Mouse (Mus musculus): ENCODE results near the gene Ogdh. TPM values are rescaled to one million over a fixed set of nuclear protein-coding genes. Genes with fewer than 3 reads are reported as not detected.

Ogdh gene
- polyA plus RNA-seq, 1 experiment from 2014 or later, result 101 TPM

GRCm38 (mm10) chr11:6332606-6333005 is 41.2 kb downstream of the Ogdh start:
- Histone ChIP-seq H3K27ac (replicated peaks) (no peak overlapping the region), H3K4me2 (replicated peaks) (no peak overlapping the region), H3K27me3 (no peaks in the 10 kb centered on the region), H3K4me1 (no peaks in the 10 kb centered on the region), H3K36me3 (peaks cover 10% of the 10 kb centered on the region; the same call in 1 of the 2 replicates), H3K9me3 (replicated peaks) (no peaks in the 10 kb centered on the region), H3K4me3 (replicated peaks) (no peak overlapping the region), H3K9ac (no peak overlapping the region)
- ATAC-seq (ENCODE audit: insufficient number of reproducible peaks, low FRiP score, low TSS enrichment, low read depth), result no peak
- 87% methylated on average over 3 of the region's 3 CpGs for WGBS

GRCm38 (mm10) chr11:6333403-6333802 is 42.0 kb downstream of the Ogdh start:
- no peak overlapping the region for H3K27ac ChIP-seq (replicated peaks)
- no peaks in the 10 kb centered on the region for H3K27me3 ChIP-seq
- H3K4me3 ChIP-seq (replicated peaks), result no peak overlapping the region
- no peak for ATAC-seq (ENCODE audit: insufficient number of reproducible peaks, low FRiP score, low TSS enrichment, low read depth)
- no peak overlapping the region for H3K9ac ChIP-seq
- H3K4me2 ChIP-seq (replicated peaks), result no peak overlapping the region
- 89% methylated on average over 7 of the region's 7 CpGs for WGBS
- peaks cover 16% of the 10 kb centered on the region; the same call in 1 of the 2 replicates for H3K36me3 ChIP-seq
- no peaks in the 10 kb centered on the region for H3K4me1 ChIP-seq
- no peaks in the 10 kb centered on the region for H3K9me3 ChIP-seq (replicated peaks)

GRCm38 (mm10) chr11:6335321-6335720 is 43.9 kb downstream of the Ogdh start:
- no peak overlapping the region for H3K27ac ChIP-seq (replicated peaks)
- ATAC-seq (ENCODE audit: insufficient number of reproducible peaks, low FRiP score, low TSS enrichment, low read depth), result no peak
- H3K9ac ChIP-seq, result no peak overlapping the region
- no peak overlapping the region for H3K4me3 ChIP-seq (replicated peaks)
- H3K4me2 ChIP-seq (replicated peaks), result no peak overlapping the region
- no peaks in the 10 kb centered on the region for H3K27me3 ChIP-seq
- H3K36me3 ChIP-seq, result peaks cover 36% of the 10 kb centered on the region
- H3K9me3 ChIP-seq (replicated peaks), result no peaks in the 10 kb centered on the region
- no peaks in the 10 kb centered on the region for H3K4me1 ChIP-seq
- WGBS, result 94% methylated on average over 7 of the region's 7 CpGs

GRCm38 (mm10) chr11:6336689-6337088 is 45.3 kb downstream of the Ogdh start:
- no peak overlapping the region for H3K9ac ChIP-seq
- no peaks in the 10 kb centered on the region for H3K9me3 ChIP-seq (replicated peaks)
- no peaks in the 10 kb centered on the region for H3K4me1 ChIP-seq
- no peak overlapping the region for H3K4me2 ChIP-seq (replicated peaks)
- H3K27me3 ChIP-seq, result no peaks in the 10 kb centered on the region
- WGBS, result 71% methylated on average over 4 of the region's 4 CpGs
- no peak overlapping the region for H3K4me3 ChIP-seq (replicated peaks)
- no peak overlapping the region for H3K27ac ChIP-seq (replicated peaks)
- ATAC-seq (ENCODE audit: insufficient number of reproducible peaks, low FRiP score, low TSS enrichment, low read depth), result no peak
- H3K36me3 ChIP-seq, result peaks cover 38% of the 10 kb centered on the region

- H3K4me2 ChIP-seq (replicated peaks), result no peak overlapping the region
- H3K27me3 ChIP-seq, result no peaks in the 10 kb centered on the region
- H3K36me3 ChIP-seq, result peaks cover 86% of the 10 kb centered on the region
- H3K9ac ChIP-seq, result no peak overlapping the region
- no peak overlapping the region for H3K27ac ChIP-seq (replicated peaks)
- H3K9me3 ChIP-seq (replicated peaks), result no peaks in the 10 kb centered on the region
- WGBS, result 90% methylated on average over 4 of the region's 4 CpGs
- H3K4me3 ChIP-seq (replicated peaks), result no peak overlapping the region
- H3K4me1 ChIP-seq, result no peaks in the 10 kb centered on the region
- no peak for ATAC-seq (ENCODE audit: insufficient number of reproducible peaks, low FRiP score, low TSS enrichment, low read depth)
These were observed 54.5 kb downstream of the Ogdh start for GRCm38 (mm10) chr11:6345956-6346355.

GRCm38 (mm10) chr11:6346966-6347365 is 55.5 kb downstream of the Ogdh start:
- Histone ChIP-seq H3K27ac (replicated peaks) (no peak overlapping the region; the same call in 1 of the 2 replicates), H3K27me3 (no peaks in the 10 kb centered on the region), H3K4me3 (replicated peaks) (no peak overlapping the region), H3K4me2 (replicated peaks) (no peak overlapping the region), H3K9ac (no peak overlapping the region), H3K9me3 (replicated peaks) (no peaks in the 10 kb centered on the region), H3K4me1 (no peaks in the 10 kb centered on the region), H3K36me3 (peaks cover 83% of the 10 kb centered on the region)
- WGBS, result 65% methylated on average over 7 of the region's 7 CpGs
- no peak for ATAC-seq (ENCODE audit: insufficient number of reproducible peaks, low FRiP score, low TSS enrichment, low read depth)

GRCm38 (mm10) chr11:6348681-6349200 is 57.3 kb downstream of the Ogdh start:
- Histone ChIP-seq H3K4me1 (no peaks in the 10 kb centered on the region), H3K27me3 (no peaks in the 10 kb centered on the region), H3K4me2 (replicated peaks) (no peak overlapping the region), H3K36me3 (peaks cover 87% of the 10 kb centered on the region), H3K9me3 (replicated peaks) (no peaks in the 10 kb centered on the region), H3K27ac (replicated peaks) (no peak overlapping the region), H3K4me3 (replicated peaks) (no peak overlapping the region), H3K9ac (no peak overlapping the region)
- ATAC-seq (ENCODE audit: insufficient number of reproducible peaks, low FRiP score, low TSS enrichment, low read depth), result no peak
- 87% methylated on average over 11 of the region's 11 CpGs for WGBS

- H3K27me3 ChIP-seq, result no peaks in the 10 kb centered on the region
- 56% methylated on average over 5 of the region's 5 CpGs for WGBS
- peaks cover 83% of the 10 kb centered on the region for H3K36me3 ChIP-seq
- no peak overlapping the region for H3K27ac ChIP-seq (replicated peaks)
- H3K4me2 ChIP-seq (replicated peaks), result no peak overlapping the region
- no peaks in the 10 kb centered on the region for H3K9me3 ChIP-seq (replicated peaks)
- H3K4me3 ChIP-seq (replicated peaks), result no peak overlapping the region
- no peak overlapping the region for H3K9ac ChIP-seq
- ATAC-seq (ENCODE audit: insufficient number of reproducible peaks, low FRiP score, low TSS enrichment, low read depth), result no peak
- no peaks in the 10 kb centered on the region for H3K4me1 ChIP-seq
These were observed 58.2 kb downstream of the Ogdh start for GRCm38 (mm10) chr11:6349586-6349985.

GRCm38 (mm10) chr11:6355106-6355505 is 63.7 kb downstream of the Ogdh start:
- no peak overlapping the region for H3K27ac ChIP-seq (replicated peaks)
- H3K4me1 ChIP-seq, result no peaks in the 10 kb centered on the region
- no peak for ATAC-seq (ENCODE audit: insufficient number of reproducible peaks, low FRiP score, low TSS enrichment, low read depth)
- H3K27me3 ChIP-seq, result no peaks in the 10 kb centered on the region
- peaks cover 66% of the 10 kb centered on the region for H3K36me3 ChIP-seq
- H3K9ac ChIP-seq, result no peak overlapping the region
- H3K4me3 ChIP-seq (replicated peaks), result no peak overlapping the region
- no peak overlapping the region for H3K4me2 ChIP-seq (replicated peaks)
- H3K9me3 ChIP-seq (replicated peaks), result no peaks in the 10 kb centered on the region
- 86% methylated on average over 4 of the region's 4 CpGs for WGBS

- Histone ChIP-seq H3K9me3 (replicated peaks) (no peaks in the 10 kb centered on the region), H3K27ac (replicated peaks) (no peak overlapping the region), H3K4me3 (replicated peaks) (no peak overlapping the region), H3K36me3 (no peaks in the 10 kb centered on the region), H3K9ac (no peak overlapping the region), H3K27me3 (no peaks in the 10 kb centered on the region), H3K4me1 (no peaks in the 10 kb centered on the region; the same call in 1 of the 2 replicates), H3K4me2 (replicated peaks) (no peak overlapping the region)
- ATAC-seq (ENCODE audit: insufficient number of reproducible peaks, low FRiP score, low TSS enrichment, low read depth), result no peak
- 85% methylated on average over 9 of the region's 9 CpGs for WGBS
These were observed 73.3 kb downstream of the Ogdh start for GRCm38 (mm10) chr11:6364581-6365275.

GRCm38 (mm10) chr11:6365885-6366284 is 74.5 kb downstream of the Ogdh start:
- H3K27me3 ChIP-seq, result no peaks in the 10 kb centered on the region
- H3K36me3 ChIP-seq, result no peaks in the 10 kb centered on the region
- 14% methylated on average over 11 of the region's 11 CpGs for WGBS
- peak; percentile 57 for ATAC-seq (ENCODE audit: insufficient number of reproducible peaks, low FRiP score, low TSS enrichment, low read depth)
- no peak overlapping the region for H3K9ac ChIP-seq
- no peaks in the 10 kb centered on the region; the same call in 1 of the 2 replicates for H3K4me1 ChIP-seq
- H3K9me3 ChIP-seq (replicated peaks), result no peaks in the 10 kb centered on the region
- no peak overlapping the region for H3K27ac ChIP-seq (replicated peaks)
- H3K4me3 ChIP-seq (replicated peaks), result no peak overlapping the region
- H3K4me2 ChIP-seq (replicated peaks), result no peak overlapping the region

GRCm38 (mm10) chr11:6366434-6366833 is 75.0 kb downstream of the Ogdh start:
- no peak overlapping the region for H3K4me2 ChIP-seq (replicated peaks)
- H3K4me1 ChIP-seq, result no peaks in the 10 kb centered on the region; the same call in 1 of the 2 replicates
- ATAC-seq (ENCODE audit: insufficient number of reproducible peaks, low FRiP score, low TSS enrichment, low read depth), result no peak; the same call in 1 of the 2 replicates
- no peaks in the 10 kb centered on the region for H3K9me3 ChIP-seq (replicated peaks)
- H3K4me3 ChIP-seq (replicated peaks), result no peak overlapping the region
- no peaks in the 10 kb centered on the region for H3K36me3 ChIP-seq
- no peak overlapping the region for H3K27ac ChIP-seq (replicated peaks)
- H3K27me3 ChIP-seq, result no peaks in the 10 kb centered on the region
- no peak overlapping the region for H3K9ac ChIP-seq
- WGBS, result 45% methylated on average over 6 of the region's 6 CpGs

All from embryonic facial prominence, embryonic 15.5 days (tissue).